Mouse (Mus musculus): ENCODE measurements around the gene Rps15. TPM values are rescaled to one million over a fixed set of nuclear protein-coding genes. Genes with fewer than 3 reads are reported as not detected.
A peak's percentile ranks its signal among the peaks of the same experiment; 100 is the strongest.

Gene Rps15
- polyA plus RNA-seq, 1 experiment = not detected

DNA sequence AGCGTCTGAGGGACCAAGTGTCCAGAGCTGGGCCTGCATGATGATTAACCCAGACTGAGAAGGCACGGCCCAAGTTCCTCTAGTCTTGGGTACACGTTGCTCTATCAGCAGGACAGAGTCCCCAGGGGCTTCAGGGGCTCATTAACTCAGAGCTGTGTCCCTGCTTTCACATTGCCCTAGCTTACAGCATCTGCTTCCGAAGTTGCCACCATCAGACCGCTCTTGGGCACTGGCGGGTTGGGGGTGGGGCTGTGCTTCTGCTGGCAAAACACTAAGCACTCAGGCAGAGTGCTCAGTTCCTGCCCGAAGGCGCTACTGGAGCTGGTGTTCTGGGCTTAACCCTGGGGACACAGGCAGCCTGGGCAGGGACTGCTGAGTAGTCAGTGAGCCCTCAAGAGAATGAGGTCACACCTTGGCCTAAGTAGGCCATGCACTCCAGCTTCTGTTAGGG, 10.3 kb upstream of the Rps15 start:
- 44% methylated on average over 8 of the region's 8 CpGs for WGBS
- no peak overlapping the region for H3K4me3 ChIP-seq (ENCODE audit: insufficient read depth, low read depth, low read length)
- H3K27ac ChIP-seq (ENCODE audit: insufficient read depth, low read depth, low read length) = no peak overlapping the region
- no peak for TF ChIP-seq CTCF (IDR thresholded peaks at IDR 0.05; ENCODE audit: insufficient read depth, low read depth, low read length)
- no peak for TF ChIP-seq POLR2A (IDR thresholded peaks at IDR 0.05; ENCODE audit: insufficient read depth, low read depth, low read length)
- H3K4me1 ChIP-seq (ENCODE audit: control insufficient read depth, insufficient read depth, low read length) = peaks cover 24% of the 10 kb centered on the region

DNA sequence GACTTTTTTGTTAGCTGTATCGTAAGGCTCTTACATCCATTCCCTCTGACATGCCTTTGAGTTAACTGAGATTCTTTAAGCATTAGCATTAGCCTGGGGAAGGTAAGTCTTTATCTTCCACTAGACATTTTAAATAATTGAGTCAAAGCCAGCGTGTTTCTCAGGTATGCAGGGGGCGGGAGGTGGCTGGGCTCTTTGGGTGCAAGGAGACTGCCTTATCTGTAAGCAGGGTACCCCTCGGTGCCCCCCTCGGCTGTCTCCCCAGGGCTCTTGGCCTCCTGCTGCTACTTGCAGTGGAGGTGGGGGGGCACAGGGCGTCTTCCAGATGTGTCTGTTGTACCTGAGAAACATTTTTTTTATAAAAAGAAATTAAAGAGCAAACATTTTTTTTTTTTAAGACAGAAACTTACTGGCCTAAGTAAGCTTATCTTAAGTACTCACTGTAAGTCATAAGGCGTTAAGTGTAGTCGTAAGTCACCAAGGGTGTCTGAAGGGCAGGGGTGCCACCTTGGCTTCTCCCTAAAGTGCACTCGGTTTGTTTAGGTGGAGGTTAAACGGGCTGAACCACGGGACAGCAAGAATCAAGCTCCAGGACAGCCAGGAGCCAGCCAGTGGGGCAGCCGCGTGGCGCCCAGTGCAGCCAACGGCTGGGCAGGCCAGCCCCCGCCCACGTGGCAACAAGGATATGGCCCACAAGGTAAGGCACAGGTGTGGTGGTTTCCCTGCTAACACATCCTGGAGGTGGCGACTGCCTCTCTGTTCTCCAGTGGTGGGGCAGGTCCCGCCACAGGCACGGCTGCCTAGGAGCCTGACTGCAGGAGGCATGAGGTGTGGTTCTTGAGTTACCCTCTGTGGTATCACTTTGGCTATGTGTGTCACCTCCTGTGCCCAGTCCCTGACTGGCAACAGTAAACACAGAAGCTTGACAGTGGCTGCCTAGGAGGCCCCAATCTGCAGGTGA, 9.5 kb upstream of the Rps15 start:
- no peak for TF ChIP-seq CTCF (IDR thresholded peaks at IDR 0.05; ENCODE audit: insufficient read depth, low read depth, low read length)
- TF ChIP-seq POLR2A (IDR thresholded peaks at IDR 0.05; ENCODE audit: insufficient read depth, low read depth, low read length) = no peak
- no peak overlapping the region for H3K27ac ChIP-seq (ENCODE audit: insufficient read depth, low read depth, low read length)
- WGBS = 86% methylated on average over 20 of the region's 20 CpGs
- H3K4me1 ChIP-seq (ENCODE audit: control insufficient read depth, insufficient read depth, low read length) = peaks cover 24% of the 10 kb centered on the region
- no peak overlapping the region for H3K4me3 ChIP-seq (ENCODE audit: insufficient read depth, low read depth, low read length)

DNA sequence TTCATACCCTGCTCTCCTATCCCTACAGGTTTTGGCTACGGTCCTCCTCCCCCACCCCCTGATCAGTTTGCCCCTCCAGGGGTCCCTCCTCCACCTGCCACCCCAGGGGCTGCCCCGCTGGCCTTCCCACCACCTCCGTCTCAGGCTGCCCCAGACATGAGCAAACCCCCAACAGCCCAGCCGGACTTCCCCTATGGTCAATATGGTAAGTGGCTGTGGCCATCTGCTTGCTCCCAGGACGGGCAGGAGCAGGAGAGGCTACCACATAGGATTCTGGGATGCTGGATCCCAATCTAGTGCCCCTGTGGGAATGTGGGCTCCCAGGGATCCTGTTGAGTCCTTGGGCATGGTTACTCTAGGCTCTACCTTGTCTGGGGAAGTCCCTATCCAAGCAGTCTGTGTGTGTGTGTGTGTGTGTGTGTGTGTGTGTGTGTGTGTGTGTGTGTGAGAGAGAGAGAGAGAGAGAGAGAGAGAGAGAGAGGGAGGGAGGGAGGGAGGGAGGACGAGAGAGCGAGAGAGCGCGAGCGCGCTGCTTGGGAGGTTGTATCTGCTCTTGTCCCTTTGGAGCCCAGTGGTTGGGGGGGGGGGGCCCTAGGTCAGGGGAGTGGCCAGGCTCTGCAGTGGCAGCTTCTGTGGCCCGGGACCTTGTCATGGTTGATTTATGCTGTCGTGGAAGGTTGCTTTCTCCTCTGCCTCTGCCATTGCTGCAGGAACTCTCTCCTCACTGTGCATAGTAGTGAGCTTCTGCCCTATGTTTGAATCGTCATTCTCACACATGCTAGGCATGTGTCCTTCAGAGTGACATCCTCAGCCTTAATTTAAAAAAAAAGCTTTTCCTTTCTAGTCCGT, 6.8 kb upstream of the Rps15 start:
- no peak overlapping the region for H3K27ac ChIP-seq (ENCODE audit: insufficient read depth, low read depth, low read length)
- WGBS = 79% methylated on average over 9 of the region's 15 CpGs
- H3K4me1 ChIP-seq (ENCODE audit: control insufficient read depth, insufficient read depth, low read length) = peaks cover 18% of the 10 kb centered on the region

DNA sequence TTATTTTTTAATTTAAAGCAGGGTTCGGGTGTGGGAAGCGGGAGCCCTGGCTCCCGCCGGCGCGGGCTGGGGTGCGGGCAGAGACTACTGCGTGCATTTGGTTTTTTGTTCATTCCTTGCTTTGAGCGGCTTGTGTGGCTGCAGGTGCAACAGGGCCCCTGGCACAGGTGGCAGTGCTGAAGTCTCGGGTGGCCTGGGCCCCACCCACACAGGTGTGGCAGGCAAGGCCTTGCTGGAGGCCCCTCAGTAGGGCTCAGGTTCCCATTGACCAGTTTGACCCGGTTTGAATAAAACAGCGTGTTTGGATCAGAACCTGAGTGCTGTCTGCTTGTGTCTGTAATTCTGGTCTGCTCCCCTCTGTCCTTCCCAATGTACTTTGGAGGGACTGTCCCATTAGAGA, 4.2 kb upstream of the Rps15 start:
- H3K4me1 ChIP-seq (ENCODE audit: control insufficient read depth, insufficient read depth, low read length) = peaks cover 2% of the 10 kb centered on the region
- TF ChIP-seq CTCF (IDR thresholded peaks at IDR 0.05; ENCODE audit: insufficient read depth, low read depth, low read length) (no peak), POLR2A (IDR thresholded peaks at IDR 0.05; ENCODE audit: insufficient read depth, low read depth, low read length) (no peak)
- 96% methylated on average over 12 of the region's 12 CpGs for WGBS
- H3K4me3 ChIP-seq (ENCODE audit: insufficient read depth, low read depth, low read length) = no peak overlapping the region
- H3K27ac ChIP-seq (ENCODE audit: insufficient read depth, low read depth, low read length) = no peak overlapping the region

More for the DNA sequence above, 6.8 kb upstream of the Rps15 start:
- no peak overlapping the region for H3K4me3 ChIP-seq (ENCODE audit: insufficient read depth, low read depth, low read length)
- TF ChIP-seq POLR2A (IDR thresholded peaks at IDR 0.05; ENCODE audit: insufficient read depth, low read depth, low read length) (no peak), CTCF (IDR thresholded peaks at IDR 0.05; ENCODE audit: insufficient read depth, low read depth, low read length) (no peak)

DNA sequence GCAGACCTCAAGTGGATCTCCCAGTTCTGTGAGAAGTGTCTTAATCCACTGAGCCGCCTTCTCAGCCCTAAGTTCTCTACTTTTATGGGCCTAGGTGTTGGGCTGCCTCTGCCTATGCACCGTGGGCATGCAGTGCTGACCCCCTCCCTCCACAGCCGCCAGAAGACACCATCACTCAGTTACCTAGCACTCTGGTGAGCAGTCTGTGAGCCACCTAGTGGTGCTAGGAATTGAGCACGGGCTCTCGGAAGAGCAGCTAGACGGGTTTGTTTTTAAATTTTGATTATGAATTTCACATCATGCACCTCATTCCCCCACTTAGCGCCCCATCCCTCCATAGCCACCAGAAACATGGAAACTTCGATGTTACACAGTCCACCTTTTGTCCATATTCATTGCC, 3.6 kb upstream of the Rps15 start:
- TF ChIP-seq CTCF (IDR thresholded peaks at IDR 0.05; ENCODE audit: insufficient read depth, low read depth, low read length) (no peak), POLR2A (IDR thresholded peaks at IDR 0.05; ENCODE audit: insufficient read depth, low read depth, low read length) (no peak)

DNA sequence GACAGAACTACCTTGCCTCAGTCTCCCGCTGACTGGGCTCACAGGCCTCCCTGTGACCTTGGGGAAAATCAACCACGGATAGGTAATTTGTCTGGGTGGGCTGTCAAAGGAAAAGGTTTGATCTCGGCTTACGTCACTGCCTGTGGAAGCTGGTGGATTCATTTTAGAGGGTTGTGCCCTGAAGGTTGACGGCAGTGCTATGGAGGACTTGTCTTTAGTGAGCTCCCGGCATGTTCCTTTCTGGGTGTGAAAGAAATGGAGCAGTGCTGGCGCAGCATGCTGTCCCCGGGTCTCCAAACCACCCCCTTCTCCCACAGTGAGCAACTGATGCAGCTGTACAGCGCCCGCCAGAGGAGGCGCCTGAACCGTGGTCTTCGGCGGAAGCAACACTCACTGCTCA, 1.1 kb downstream of the Rps15 start:
- Histone ChIP-seq H3K27ac (ENCODE audit: insufficient read depth, low read depth, low read length) (no peak overlapping the region), H3K4me1 (ENCODE audit: control insufficient read depth, insufficient read depth, low read length) (peaks cover 39% of the 10 kb centered on the region), H3K4me3 (ENCODE audit: insufficient read depth, low read depth, low read length) (peak overlapping the region; percentile 91)
- no peak for TF ChIP-seq POLR2A (IDR thresholded peaks at IDR 0.05; ENCODE audit: insufficient read depth, low read depth, low read length)
- TF ChIP-seq CTCF (IDR thresholded peaks at IDR 0.05; ENCODE audit: insufficient read depth, low read depth, low read length) = no peak
- 11% methylated on average over 14 of the region's 14 CpGs for WGBS

More for the DNA sequence above, 3.6 kb upstream of the Rps15 start:
- Histone ChIP-seq H3K4me3 (ENCODE audit: insufficient read depth, low read depth, low read length) (no peak overlapping the region), H3K4me1 (ENCODE audit: control insufficient read depth, insufficient read depth, low read length) (peaks cover 8% of the 10 kb centered on the region), H3K27ac (ENCODE audit: insufficient read depth, low read depth, low read length) (no peak overlapping the region)
- 62% methylated on average over 8 of the region's 8 CpGs for WGBS

DNA sequence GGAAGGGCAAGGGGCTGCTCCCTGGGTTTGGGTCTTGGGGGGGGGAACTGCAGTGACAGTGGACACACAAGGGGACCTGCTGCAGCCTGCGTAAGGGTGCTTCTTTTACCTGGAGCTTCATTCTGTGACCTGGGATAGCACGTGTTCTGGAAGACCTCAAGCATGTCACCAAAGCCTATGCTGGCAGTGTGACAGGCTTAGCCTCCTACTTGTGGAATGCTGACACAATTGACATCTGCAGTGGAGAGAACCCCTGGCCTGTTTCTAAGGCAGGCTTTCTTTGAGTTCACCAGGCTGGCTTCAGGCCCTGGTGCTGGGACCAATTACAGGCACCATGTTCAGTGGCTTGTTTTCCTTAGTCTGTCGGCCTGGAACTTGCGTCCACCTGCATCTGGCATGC, 2.1 kb downstream of the Rps15 start:
- TF ChIP-seq POLR2A (IDR thresholded peaks at IDR 0.05; ENCODE audit: insufficient read depth, low read depth, low read length) = no peak
- TF ChIP-seq CTCF (IDR thresholded peaks at IDR 0.05; ENCODE audit: insufficient read depth, low read depth, low read length) = no peak
- whole genome bisulfite sequencing = 74% methylated on average over 4 of the region's 4 CpGs
- H3K4me3 ChIP-seq (ENCODE audit: insufficient read depth, low read depth, low read length) = no peak overlapping the region
- no peak overlapping the region for H3K27ac ChIP-seq (ENCODE audit: insufficient read depth, low read depth, low read length)
- H3K4me1 ChIP-seq (ENCODE audit: control insufficient read depth, insufficient read depth, low read length) = peaks cover 43% of the 10 kb centered on the region

DNA sequence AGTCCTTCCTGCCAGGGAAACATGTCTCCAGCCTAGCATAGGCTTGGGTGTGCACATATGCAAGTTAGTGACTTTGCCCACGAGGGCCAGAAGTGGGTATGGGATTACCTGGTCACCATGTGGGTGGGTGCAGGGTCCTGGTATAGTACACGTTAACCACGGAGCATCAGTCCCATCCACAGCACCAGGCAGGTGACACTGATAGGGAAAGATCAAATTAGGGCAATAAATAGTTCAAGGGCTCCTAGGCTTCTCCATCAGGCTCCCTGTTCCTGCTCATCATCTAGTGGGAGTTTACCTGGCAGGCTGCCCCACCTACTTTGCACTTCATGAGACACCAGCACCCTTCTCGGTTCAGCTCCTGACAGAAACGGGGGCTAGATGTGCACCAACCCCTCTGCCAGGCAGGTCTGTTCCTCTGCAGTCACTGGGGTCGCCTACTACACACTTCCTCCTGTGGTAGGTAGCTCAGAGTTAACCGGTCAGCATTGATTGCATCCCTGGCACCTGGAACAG, 2.6 kb downstream of the Rps15 start:
- no peak overlapping the region for H3K4me3 ChIP-seq (ENCODE audit: insufficient read depth, low read depth, low read length)
- no peak overlapping the region for H3K27ac ChIP-seq (ENCODE audit: insufficient read depth, low read depth, low read length)
- TF ChIP-seq POLR2A (IDR thresholded peaks at IDR 0.05; ENCODE audit: insufficient read depth, low read depth, low read length) (no peak), CTCF (IDR thresholded peaks at IDR 0.05; ENCODE audit: insufficient read depth, low read depth, low read length) (no peak)
- H3K4me1 ChIP-seq (ENCODE audit: control insufficient read depth, insufficient read depth, low read length) = peaks cover 47% of the 10 kb centered on the region
- 57% methylated on average over 7 of the region's 7 CpGs for WGBS
